8 mouse cellular contexts compared by ENCODE assay signal in genomic region chr5:105986401-105986800, GRCm38 (mm10).
DNase-seq lines count a peak whose midpoint lies in the region; ATAC-seq and TF ChIP-seq lines count a peak whose summit lies in the region.

No protein-coding gene starts in this region.

- peak; percentile 63 for TF ChIP-seq CTCF in heart, postnatal 0 days (IDR thresholded peaks at IDR 0.05; ENCODE audit: low read depth)
- TF ChIP-seq CTCF in brain, embryonic 14.5 days (IDR thresholded peaks at IDR 0.05; ENCODE audit: borderline replicate concordance, extremely low read depth, insufficient read depth, insufficient read length), result peak; percentile 60; the same call in 1 of the 2 replicates

- no peak overlapping the region for H3K4me3 ChIP-seq in heart, postnatal 0 days (ENCODE audit: low read depth, low read length)
- H3K4me3 ChIP-seq in heart, embryonic 11.5 days (ENCODE audit: low read depth, low read length), result no peak overlapping the region

- no peaks in the 10 kb centered on the region for H3K27me3 ChIP-seq in heart, postnatal 0 days (ENCODE audit: control insufficient read depth, insufficient read depth, low read length)
- H3K27me3 ChIP-seq in heart, embryonic 11.5 days (ENCODE audit: control insufficient read depth, insufficient read depth, low read length), result no peaks in the 10 kb centered on the region

- H3K4me2 ChIP-seq in heart, postnatal 0 days (ENCODE audit: low read depth, low read length), result no peak overlapping the region
- H3K4me2 ChIP-seq in heart, embryonic 11.5 days, result no peak overlapping the region

- H3K9me3 ChIP-seq in heart, postnatal 0 days (replicated peaks; ENCODE audit: control insufficient read depth, low read length), result no peaks in the 10 kb centered on the region
- H3K9me3 ChIP-seq in heart, embryonic 11.5 days (replicated peaks; ENCODE audit: control insufficient read depth, low read length), result no peaks in the 10 kb centered on the region

- no peak for TF ChIP-seq POLR2A in brain, embryonic 14.5 days (IDR thresholded peaks at IDR 0.05; ENCODE audit: borderline replicate concordance, extremely low read depth, insufficient read depth, insufficient read length, poor library complexity, severe bottlenecking)

- no peak overlapping the region for H3K9ac ChIP-seq in heart, postnatal 0 days (replicated peaks; ENCODE audit: low read depth, low read length)
- H3K9ac ChIP-seq in heart, embryonic 11.5 days (ENCODE audit: low read depth, low read length), result no peak overlapping the region

- ATAC-seq in heart, postnatal 0 days (ENCODE audit: insufficient read depth, low read depth), result no peak
- ATAC-seq in heart, embryonic 11.5 days (replicated peaks; ENCODE audit: insufficient number of reproducible peaks, low FRiP score, low TSS enrichment), result no peak

- no peaks in the 10 kb centered on the region for H3K36me3 ChIP-seq in heart, postnatal 0 days (replicated peaks; ENCODE audit: control insufficient read depth, insufficient read depth, low read length)
- H3K36me3 ChIP-seq in heart, embryonic 11.5 days (ENCODE audit: control insufficient read depth, insufficient read depth, low read length), result no peaks in the 10 kb centered on the region

- H3K4me1 ChIP-seq in heart, postnatal 0 days (ENCODE audit: control insufficient read depth, insufficient read depth), result no peaks in the 10 kb centered on the region
- no peaks in the 10 kb centered on the region for H3K4me1 ChIP-seq in heart, embryonic 11.5 days (ENCODE audit: control insufficient read depth, insufficient read depth, low read length)

- H3K27ac ChIP-seq in heart, postnatal 0 days (ENCODE audit: low read depth), result no peak overlapping the region
- no peak overlapping the region for H3K27ac ChIP-seq in heart, embryonic 11.5 days (ENCODE audit: low read depth, low read length)

- peak; percentile 69 for DNase-seq in heart, postnatal 0 days (ENCODE audit: low spot score)
- peak; percentile 47 for DNase-seq in A20 (ENCODE audit: low read depth, low spot score)
- peak; percentile 89 for DNase-seq in brain, embryonic 14.5 days (ENCODE audit: low read depth)
- DNase-seq in fibroblast of lung, adult 2 months (ENCODE audit: low read depth), result peak; percentile 3
- DNase-seq in lung, postnatal 14 days, result peak; percentile 58
- DNase-seq in urinary bladder, adult 18-20 months (ENCODE audit: low spot score in 2 of 2), result no peak
- DNase-seq in thymus, adult 18-20 months, result no peak

- WGBS in heart, postnatal 0 days, result 28% methylated on average over 7 of the region's 7 CpGs
- WGBS in heart, embryonic 11.5 days (ENCODE audit: insufficient replicate concordance), result 34% methylated on average over 7 of the region's 7 CpGs

- TF ChIP-seq EP300 in heart, postnatal 0 days (IDR thresholded peaks at IDR 0.05; ENCODE audit: low read depth), result no peak

Comparison
In these comparisons a context has a peak if more than half of its experiments do, and no peak if none do; other contexts are left out.
1. DNase-seq: peak in heart, postnatal 0 days (single experiment), A20 (single experiment), brain, embryonic 14.5 days (single experiment), fibroblast of lung, adult 2 months (single experiment) and lung, postnatal 14 days (single experiment); none in urinary bladder, adult 18-20 months (0 of 2) and thymus, adult 18-20 months (0 of 2).